Mouse (Mus musculus): Measurements from ENCODE around the gene Bfsp2.
A peak's percentile ranks its signal among the peaks of the same experiment; 100 is the strongest.
"Not testable (repeated sequence)": the region's sequence is repeated elsewhere in the genome, so short reads cannot be mapped to it uniquely, and the experiment has no call there.

The Bfsp2 gene

GRCm38 (mm10) chr9:103430431-103431220 lies 49.6 kb downstream of the Bfsp2 start:
- DNase-seq (ENCODE audit: low spot score), result no peak

GRCm38 (mm10) chr9:103426425-103426824 lies 53.8 kb downstream of the Bfsp2 start:
- peak; percentile 56 for DNase-seq (ENCODE audit: low spot score)

- no peak for DNase-seq (ENCODE audit: low spot score)
Observed at GRCm38 (mm10) chr9:103424869-103425268, 55.4 kb downstream of the Bfsp2 start.

- DNase-seq (ENCODE audit: low spot score), result no peak
Observed at GRCm38 (mm10) chr9:103423951-103424350, 56.3 kb downstream of the Bfsp2 start.

- DNase-seq (ENCODE audit: low spot score), result no peak
Observed at GRCm38 (mm10) chr9:103423384-103423783, 56.8 kb downstream of the Bfsp2 start.

GRCm38 (mm10) chr9:103422847-103423246 lies 57.4 kb downstream of the Bfsp2 start:
- no peak for DNase-seq (ENCODE audit: low spot score)

GRCm38 (mm10) chr9:103420844-103421243 lies 59.4 kb downstream of the Bfsp2 start:
- no peak for DNase-seq (ENCODE audit: low spot score)

GRCm38 (mm10) chr9:103418786-103419185 lies 61.4 kb downstream of the Bfsp2 start:
- no peak for DNase-seq (ENCODE audit: low spot score)

- not testable (repeated sequence) for DNase-seq (ENCODE audit: low spot score)
Observed at GRCm38 (mm10) chr9:103418267-103418666, 62.0 kb downstream of the Bfsp2 start.

GRCm38 (mm10) chr9:103413457-103413856 lies 66.8 kb downstream of the Bfsp2 start:
- DNase-seq (ENCODE audit: low spot score), result no peak

- DNase-seq (ENCODE audit: low spot score), result no peak
Observed at GRCm38 (mm10) chr9:103409119-103409518, 71.1 kb downstream of the Bfsp2 start.

- no peak for DNase-seq (ENCODE audit: low spot score)
Observed at GRCm38 (mm10) chr9:103408136-103408777, 72.0 kb downstream of the Bfsp2 start.

GRCm38 (mm10) chr9:103403331-103403973 lies 76.8 kb downstream of the Bfsp2 start:
- DNase-seq (ENCODE audit: low spot score), result no peak

GRCm38 (mm10) chr9:103398509-103399157 lies 81.6 kb downstream of the Bfsp2 start:
- no peak for DNase-seq (ENCODE audit: low spot score)

- no peak for DNase-seq (ENCODE audit: low spot score)
Observed at GRCm38 (mm10) chr9:103393256-103393655, 87.0 kb downstream of the Bfsp2 start.

GRCm38 (mm10) chr9:103391796-103392372 lies 88.3 kb downstream of the Bfsp2 start:
- no peak for DNase-seq (ENCODE audit: low spot score)

GRCm38 (mm10) chr9:103389261-103389660 lies 91.0 kb downstream of the Bfsp2 start:
- DNase-seq (ENCODE audit: low spot score), result no peak

GRCm38 (mm10) chr9:103387011-103387653 lies 93.1 kb downstream of the Bfsp2 start:
- no peak for DNase-seq (ENCODE audit: low spot score)

GRCm38 (mm10) chr9:103386573-103386972 lies 93.6 kb downstream of the Bfsp2 start:
- DNase-seq (ENCODE audit: low spot score), result no peak

GRCm38 (mm10) chr9:103385600-103385999 lies 94.6 kb downstream of the Bfsp2 start:
- DNase-seq (ENCODE audit: low spot score), result no peak

- DNase-seq (ENCODE audit: low spot score), result no peak
Observed at GRCm38 (mm10) chr9:103384141-103384796, 96.0 kb downstream of the Bfsp2 start.
